Mouse (Mus musculus) left cerebral cortex, adult 18-20 months (tissue): ENCODE results near the gene Naip1. TPM values are rescaled to one million over a fixed set of nuclear protein-coding genes. Genes with fewer than 3 reads are reported as not detected.
"Not testable (repeated sequence)": the region's sequence is repeated elsewhere in the genome, so short reads cannot be mapped to it uniquely, and the experiment has no call there.

Experiments
- DNase-seq, 2 experiments: peaks; one replicate each; pipeline ENCODE4 v3.0.0; 2021 to 2022; ENCODE audit warnings: low spot score in 2 of 2, mixed read lengths in 1 of 2
- total RNA-seq, 2 experiments: library from RNA; stranded (reverse); gene quantifications; 2 replicates each; pipeline ENCODE4 v1.2.3; 2021

The Naip1 gene
- total RNA-seq, 2 experiments from 2014 or later = 0.14 TPM; not detected in 1

GRCm38 (mm10) chr13:100402930-100403637 is 49.6 kb downstream of the Naip1 start:
- not testable (repeated sequence) for DNase-seq

DNA sequence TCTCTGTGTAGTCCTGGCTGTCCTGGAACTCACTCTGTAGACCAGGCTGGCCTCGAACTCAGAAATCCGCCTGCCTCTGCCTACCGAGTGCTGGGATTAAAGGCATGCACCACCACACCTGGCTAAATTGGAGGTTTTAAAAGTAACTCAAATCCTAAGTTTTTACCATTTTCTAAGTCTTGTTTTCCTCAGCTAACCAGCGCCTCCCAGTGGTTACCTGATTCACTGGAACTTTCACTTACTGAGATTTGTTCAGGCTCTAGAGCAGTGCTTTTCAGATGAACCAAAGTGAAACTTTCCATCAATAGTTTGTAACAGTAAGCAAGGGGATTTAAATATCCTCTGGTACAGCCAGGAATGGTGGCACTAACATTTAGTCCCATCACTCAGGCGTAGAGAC is 61.6 kb downstream of the Naip1 start:
- DNase-seq = peak; percentile 12 to 27

DNA sequence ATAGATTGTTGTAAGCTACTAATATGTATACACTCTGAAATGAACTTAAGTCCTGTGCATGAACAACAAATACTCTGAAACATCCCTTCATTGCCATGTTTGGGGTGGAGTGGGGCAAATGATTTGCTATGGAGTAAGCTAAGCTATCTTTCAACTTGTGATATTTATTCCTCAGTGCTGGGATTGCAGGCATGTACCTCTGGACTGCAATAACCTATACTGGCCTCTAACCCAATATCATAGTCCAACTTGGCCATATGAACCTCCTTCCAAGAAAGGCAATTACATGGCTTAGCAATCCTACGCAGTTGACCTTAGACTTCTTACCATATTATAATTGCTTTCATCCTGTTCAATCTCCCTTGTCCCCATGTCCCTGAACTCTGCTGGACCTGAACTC is 82.1 kb downstream of the Naip1 start:
- no peak for DNase-seq

Other genes with a start within 250 kb of the Naip1 start
- under 1 TPM; 0.35 to 0.45 TPM for gene Naip5, start 206.5 kb downstream of the Naip1 start, total RNA-seq
- gene Naip6, start 135.2 kb downstream of the Naip1 start, total RNA-seq = under 1 TPM; 0.14 to 0.23 TPM
- gene Gtf2h2, start 39.7 kb upstream of the Naip1 start, total RNA-seq = 10 to 100 TPM; 35.5 to 37.1 TPM
- gene Ocln, start 99.8 kb upstream of the Naip1 start, total RNA-seq = 1 to 10 TPM; 7.5 to 9.4 TPM
- 1 to 10 TPM; 1.2 to 2.0 TPM for gene Marveld2, start 164.1 kb upstream of the Naip1 start, total RNA-seq
- 10 to 100 TPM; 86.9 to 96.2 TPM for gene Ak6, start 198.1 kb upstream of the Naip1 start, total RNA-seq
- 10 to 100 TPM; 14.8 to 15.1 TPM for gene Rad17, start 198.2 kb upstream of the Naip1 start, total RNA-seq
- gene Taf9, start 198.7 kb upstream of the Naip1 start, total RNA-seq = 10 to 100 TPM; 18.0 to 21.5 TPM
- under 1 TPM; 0.19 to 0.23 TPM for gene Ccdc125, start 216.8 kb upstream of the Naip1 start, total RNA-seq